In the genomic region with DNA sequence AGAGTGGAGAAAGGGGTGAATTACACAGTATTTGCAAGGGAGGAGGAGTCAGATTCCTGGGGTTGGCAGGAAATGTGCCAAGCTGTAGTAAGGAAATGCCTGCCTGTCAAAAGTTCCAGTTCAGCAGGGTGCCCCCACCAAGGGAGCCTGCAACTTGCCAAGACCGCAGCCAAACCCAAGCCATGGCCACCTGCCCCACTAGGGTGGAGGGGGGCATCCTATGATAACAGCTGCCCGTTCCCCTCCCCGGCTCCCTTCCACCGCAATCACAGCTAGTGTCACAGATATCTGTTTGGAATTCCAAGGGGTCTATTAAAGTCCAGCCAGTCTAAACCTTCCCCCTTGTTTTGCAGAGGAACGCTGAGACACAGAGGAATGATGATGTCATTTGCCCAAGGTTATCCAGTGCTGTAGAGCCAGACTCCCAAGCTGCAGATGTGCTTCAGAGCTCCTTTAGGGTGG, we compare ENCODE assay signal across 8 mouse cellular contexts. TPM values are rescaled to one million over a fixed set of nuclear protein-coding genes. Genes with fewer than 3 reads are reported as not detected.
DNase-seq lines count a peak whose midpoint lies in the region; ATAC-seq and TF ChIP-seq lines count a peak whose summit lies in the region.

No protein-coding gene starts in this region.

- TF ChIP-seq CTCF in forebrain, postnatal 0 days (IDR thresholded peaks at IDR 0.05; ENCODE audit: low read depth): no peak
- TF ChIP-seq CTCF in intestine, postnatal 0 days (IDR thresholded peaks at IDR 0.05; ENCODE audit: low read depth): no peak

- no peak overlapping the region for H3K27ac ChIP-seq in forebrain, postnatal 0 days (ENCODE audit: low read depth, low read length)
- no peak overlapping the region for H3K27ac ChIP-seq in intestine, postnatal 0 days (ENCODE audit: low read depth, low read length)
- H3K27ac ChIP-seq in lung, embryonic 15.5 days: peak overlapping the region; percentile 85
- no peak overlapping the region for H3K27ac ChIP-seq in midbrain, embryonic 14.5 days (replicated peaks; ENCODE audit: low read depth, low read length)

- no peaks in the 10 kb centered on the region for H3K9me3 ChIP-seq in forebrain, postnatal 0 days (ENCODE audit: low read length)
- no peaks in the 10 kb centered on the region for H3K9me3 ChIP-seq in intestine, postnatal 0 days (ENCODE audit: control insufficient read depth)
- no peaks in the 10 kb centered on the region for H3K9me3 ChIP-seq in lung, embryonic 15.5 days
- no peaks in the 10 kb centered on the region for H3K9me3 ChIP-seq in midbrain, embryonic 14.5 days (ENCODE audit: control insufficient read depth, low read length)

- ATAC-seq in forebrain, postnatal 0 days: no peak
- 0 out of 2 replicates have a peak, but pooled peaks have one; percentile 13 for ATAC-seq in intestine, postnatal 0 days
- peak; percentile 44; the same call in 1 of the 2 replicates for ATAC-seq in lung, embryonic 15.5 days (ENCODE audit: borderline replicate concordance, extremely low read depth, low FRiP score, low TSS enrichment)
- ATAC-seq in midbrain, embryonic 14.5 days (ENCODE audit: low FRiP score, low TSS enrichment): no peak

- no peak overlapping the region for H3K9ac ChIP-seq in forebrain, postnatal 0 days
- no peak overlapping the region for H3K9ac ChIP-seq in intestine, postnatal 0 days (ENCODE audit: low read depth, low read length)
- peak overlapping the region; percentile 48 for H3K9ac ChIP-seq in lung, embryonic 15.5 days
- no peak overlapping the region for H3K9ac ChIP-seq in midbrain, embryonic 14.5 days (replicated peaks; ENCODE audit: low read length)

- H3K36me3 ChIP-seq in forebrain, postnatal 0 days (ENCODE audit: insufficient read depth): no peaks in the 10 kb centered on the region
- no peaks in the 10 kb centered on the region for H3K36me3 ChIP-seq in intestine, postnatal 0 days (ENCODE audit: control insufficient read depth, insufficient read depth)
- no peaks in the 10 kb centered on the region for H3K36me3 ChIP-seq in lung, embryonic 15.5 days
- no peaks in the 10 kb centered on the region for H3K36me3 ChIP-seq in midbrain, embryonic 14.5 days (ENCODE audit: control insufficient read depth, insufficient read depth, low read length)

- peak overlapping the region; percentile 2; the same call in 1 of the 2 replicates for H3K4me2 ChIP-seq in forebrain, postnatal 0 days (ENCODE audit: low read depth)
- peak overlapping the region; percentile 80 for H3K4me2 ChIP-seq in intestine, postnatal 0 days (replicated peaks; ENCODE audit: low read depth)
- peak overlapping the region; percentile 84 for H3K4me2 ChIP-seq in lung, embryonic 15.5 days
- no peak overlapping the region for H3K4me2 ChIP-seq in midbrain, embryonic 14.5 days (ENCODE audit: low read length)

- DNase-seq in urinary bladder, postnatal 25 days (ENCODE audit: low spot score): peak; percentile 38
- no peak for DNase-seq in urinary bladder, adult 18-20 months (ENCODE audit: low spot score in 2 of 2)
- no peak for DNase-seq in forebrain, postnatal 0 days
- DNase-seq in cerebellum, postnatal 36 days: no peak
- no peak for DNase-seq in left cerebral cortex, adult 18-20 months (ENCODE audit: low spot score in 2 of 2)
- DNase-seq in midbrain, embryonic 14.5 days: no peak

- H3K27me3 ChIP-seq in forebrain, postnatal 0 days (ENCODE audit: insufficient read depth, low read length): peaks cover 4% of the 10 kb centered on the region
- no peaks in the 10 kb centered on the region for H3K27me3 ChIP-seq in intestine, postnatal 0 days (replicated peaks; ENCODE audit: control insufficient read depth, insufficient read depth, low read length)
- no peaks in the 10 kb centered on the region for H3K27me3 ChIP-seq in lung, embryonic 15.5 days
- peaks cover 17% of the 10 kb centered on the region for H3K27me3 ChIP-seq in midbrain, embryonic 14.5 days (ENCODE audit: control insufficient read depth, insufficient read depth, low read length)

- no peaks in the 10 kb centered on the region for H3K4me1 ChIP-seq in forebrain, postnatal 0 days (ENCODE audit: insufficient read depth)
- H3K4me1 ChIP-seq in intestine, postnatal 0 days (replicated peaks; ENCODE audit: control insufficient read depth, insufficient read depth, low read length): no peaks in the 10 kb centered on the region
- H3K4me1 ChIP-seq in lung, embryonic 15.5 days: peaks cover 30% of the 10 kb centered on the region
- no peaks in the 10 kb centered on the region for H3K4me1 ChIP-seq in midbrain, embryonic 14.5 days (ENCODE audit: control insufficient read depth, insufficient read depth, low read length)

- 0 out of 2 replicates have a peak overlapping the region, but pooled peaks have one; percentile 32 for H3K4me3 ChIP-seq in forebrain, postnatal 0 days (ENCODE audit: low read depth, low read length)
- peak overlapping the region; percentile 48 for H3K4me3 ChIP-seq in intestine, postnatal 0 days (ENCODE audit: low read depth, low read length)
- H3K4me3 ChIP-seq in lung, embryonic 15.5 days: peak overlapping the region; percentile 47
- no peak overlapping the region for H3K4me3 ChIP-seq in midbrain, embryonic 14.5 days (replicated peaks; ENCODE audit: low read depth, low read length)

- WGBS in forebrain, postnatal 0 days: 39% methylated on average over 5 of the region's 5 CpGs
- 9% methylated on average over 5 of the region's 5 CpGs for WGBS in intestine, postnatal 0 days
- WGBS in lung, embryonic 15.5 days: 3% methylated on average over 5 of the region's 5 CpGs
- WGBS in midbrain, embryonic 14.5 days: 56% methylated on average over 5 of the region's 5 CpGs

RNA-seq across cellular contexts. Expression of a gene that starts 1.1 kb away (rescaled TPM):
- 4.8 and 5.1 TPM in 2 replicates for total RNA-seq in forebrain, postnatal 0 days (2014; rRNA removed)
- polyA plus RNA-seq in forebrain, postnatal 0 days (2015; fragmentation: Nextera tagmentation; extraction: Ambion mirVana): 1.4 and 1.5 TPM in 2 replicates
- 5.9 and 6.6 TPM in 2 replicates for polyA plus RNA-seq in intestine, postnatal 0 days (2015; fragmentation: Nextera tagmentation; extraction: Ambion mirVana)
- 26.5 and 29.4 TPM in 2 replicates for polyA plus RNA-seq in lung, embryonic 15.5 days (2015; fragmentation: Nextera tagmentation; extraction: Ambion mirVana)
- total RNA-seq in left cerebral cortex, adult 18-20 months (2021): 1 to 10 TPM; 5.3 TPM
- 0.15 and 1.1 TPM in 2 replicates for polyA plus RNA-seq in midbrain, embryonic 14.5 days (2014; fragmentation: Nextera tagmentation; extraction: Ambion mirVana)

RNA-seq across cellular contexts. Expression of a gene that starts 12.5 kb away (rescaled TPM):
- total RNA-seq in forebrain, postnatal 0 days (2014; rRNA removed): 2.5 and 3.9 TPM in 2 replicates
- polyA plus RNA-seq in forebrain, postnatal 0 days (2015; fragmentation: Nextera tagmentation; extraction: Ambion mirVana): 2.3 and 2.7 TPM in 2 replicates
- polyA plus RNA-seq in intestine, postnatal 0 days (2015; fragmentation: Nextera tagmentation; extraction: Ambion mirVana): 7.1 and 8.2 TPM in 2 replicates
- polyA plus RNA-seq in lung, embryonic 15.5 days (2015; fragmentation: Nextera tagmentation; extraction: Ambion mirVana): 42.0 and 43.7 TPM in 2 replicates
- total RNA-seq in left cerebral cortex, adult 18-20 months (2021): not detected
- polyA plus RNA-seq in midbrain, embryonic 14.5 days (2014; fragmentation: Nextera tagmentation; extraction: Ambion mirVana): 2.8 and 10.0 TPM in 2 replicates

RNA-seq across cellular contexts. Expression of a gene that starts 54.6 kb away (rescaled TPM):
- total RNA-seq in forebrain, postnatal 0 days (2014; rRNA removed): 0.54 and 0.95 TPM in 2 replicates
- polyA plus RNA-seq in forebrain, postnatal 0 days (2015; fragmentation: Nextera tagmentation; extraction: Ambion mirVana): 0.15 and 0.20 TPM in 2 replicates
- 4.7 and 5.3 TPM in 2 replicates for polyA plus RNA-seq in intestine, postnatal 0 days (2015; fragmentation: Nextera tagmentation; extraction: Ambion mirVana)
- polyA plus RNA-seq in lung, embryonic 15.5 days (2015; fragmentation: Nextera tagmentation; extraction: Ambion mirVana): 3.6 and 3.8 TPM in 2 replicates
- not detected for total RNA-seq in left cerebral cortex, adult 18-20 months (2021)
- 0.14 and 0.15 TPM in 2 replicates for polyA plus RNA-seq in midbrain, embryonic 14.5 days (2014; fragmentation: Nextera tagmentation; extraction: Ambion mirVana)

Comparison
In these comparisons a context has a peak if more than half of its experiments do, and no peak if none do; other contexts are left out.
1. ATAC-seq: peak in intestine, postnatal 0 days (single experiment) and lung, embryonic 15.5 days (single experiment); none in forebrain, postnatal 0 days (single experiment) and midbrain, embryonic 14.5 days (single experiment).